Mouse (Mus musculus): Measurements from ENCODE around the gene D8Ertd738e. TPM values are rescaled to one million over a fixed set of nuclear protein-coding genes. Genes with fewer than 3 reads are reported as not detected.

D8Ertd738e gene
- polyA plus RNA-seq, 1 experiment = 226 TPM

DNA sequence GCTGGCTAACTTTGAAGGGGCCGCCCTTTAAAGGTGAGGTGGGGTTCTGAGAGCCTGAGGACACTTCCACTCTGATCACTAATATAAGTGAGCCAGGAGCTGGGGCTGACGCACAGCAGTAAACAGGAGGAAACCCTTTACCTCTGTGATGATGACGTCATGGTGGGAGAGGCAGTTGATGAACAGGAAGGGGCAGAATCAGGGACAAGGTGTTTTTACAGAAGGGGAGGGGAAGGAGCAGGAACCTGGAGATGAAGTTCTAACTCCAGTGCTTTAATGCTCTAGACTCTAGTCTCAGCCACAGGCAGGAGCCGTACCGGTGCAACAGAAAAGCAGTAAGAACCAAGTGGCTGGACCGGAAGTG, 6.9 kb upstream of the D8Ertd738e start:
- peaks cover 8% of the 10 kb centered on the region for H3K4me1 ChIP-seq (ENCODE audit: control insufficient read depth, insufficient read depth, low read length)
- DNase-seq = peak in 1 of 2 experiments; percentile 57
- H3K27ac ChIP-seq (ENCODE audit: insufficient read depth, low read length) = peak overlapping the region; percentile 80
- TF ChIP-seq CTCF (IDR thresholded peaks at IDR 0.05; ENCODE audit: borderline replicate concordance, insufficient read depth, low read depth, low read length) (no peak), POLR2A (IDR thresholded peaks at IDR 0.05; ENCODE audit: borderline replicate concordance, insufficient read depth, low read length) (no peak)
- H3K27me3 ChIP-seq (ENCODE audit: control insufficient read depth, insufficient read depth, low read length) = no peaks in the 10 kb centered on the region
- 16% methylated on average over 6 of the region's 6 CpGs for WGBS
- peak overlapping the region; percentile 65 for H3K4me3 ChIP-seq (replicated peaks; ENCODE audit: insufficient read depth, low read depth, low read length)

GRCm38 (mm10) chr8:84255858-84256257, 6.3 kb upstream of the D8Ertd738e start:
- TF ChIP-seq POLR2A (IDR thresholded peaks at IDR 0.05; ENCODE audit: borderline replicate concordance, insufficient read depth, low read length) (no peak), CTCF (IDR thresholded peaks at IDR 0.05; ENCODE audit: borderline replicate concordance, insufficient read depth, low read depth, low read length) (no peak)
- Histone ChIP-seq H3K4me1 (ENCODE audit: control insufficient read depth, insufficient read depth, low read length) (peaks cover 8% of the 10 kb centered on the region), H3K27ac (ENCODE audit: insufficient read depth, low read length) (peak overlapping the region; percentile 80), H3K4me3 (replicated peaks; ENCODE audit: insufficient read depth, low read depth, low read length) (peak overlapping the region; percentile 65), H3K27me3 (ENCODE audit: control insufficient read depth, insufficient read depth, low read length) (no peaks in the 10 kb centered on the region)
- DNase-seq = no peak
- 78% methylated on average over 3 of the region's 3 CpGs for WGBS

DNA sequence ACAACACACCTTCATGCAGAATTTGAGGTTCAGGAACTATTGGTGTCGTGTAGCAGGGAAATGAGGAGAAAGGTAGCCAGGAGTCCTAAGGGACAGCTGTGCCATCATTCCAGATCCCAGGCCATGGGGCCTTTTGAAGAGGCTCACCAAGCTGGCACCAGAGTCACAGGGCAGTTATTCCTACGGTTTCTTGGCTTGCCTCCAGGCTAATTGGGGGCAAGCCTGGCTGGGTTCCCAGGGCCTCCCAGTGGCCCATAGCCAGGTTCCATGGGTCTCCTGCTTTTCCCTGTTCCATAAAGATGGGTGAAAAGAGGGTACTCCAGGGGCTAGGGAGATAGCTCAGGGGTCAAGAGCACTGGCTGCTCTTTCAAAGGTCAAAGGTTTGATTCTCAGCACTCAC, 7.7 kb downstream of the D8Ertd738e start:
- 2% methylated on average over 2 of the region's 2 CpGs for WGBS
- no peak for DNase-seq
- Histone ChIP-seq H3K27me3 (ENCODE audit: control insufficient read depth, insufficient read depth, low read length) (no peaks in the 10 kb centered on the region), H3K4me3 (replicated peaks; ENCODE audit: insufficient read depth, low read depth, low read length) (no peak overlapping the region), H3K27ac (ENCODE audit: insufficient read depth, low read length) (no peak overlapping the region), H3K4me1 (ENCODE audit: control insufficient read depth, insufficient read depth, low read length) (peaks cover 4% of the 10 kb centered on the region)
- no peak for TF ChIP-seq CTCF (IDR thresholded peaks at IDR 0.05; ENCODE audit: borderline replicate concordance, insufficient read depth, low read depth, low read length)

- Histone ChIP-seq H3K4me1 (ENCODE audit: control insufficient read depth, insufficient read depth, low read length) (peaks cover 4% of the 10 kb centered on the region), H3K4me3 (replicated peaks; ENCODE audit: insufficient read depth, low read depth, low read length) (no peak overlapping the region), H3K27ac (ENCODE audit: insufficient read depth, low read length) (no peak overlapping the region), H3K27me3 (ENCODE audit: control insufficient read depth, insufficient read depth, low read length) (no peaks in the 10 kb centered on the region)
- TF ChIP-seq POLR2A (IDR thresholded peaks at IDR 0.05; ENCODE audit: borderline replicate concordance, insufficient read depth, low read length) = no peak
- no peak for TF ChIP-seq CTCF (IDR thresholded peaks at IDR 0.05; ENCODE audit: borderline replicate concordance, insufficient read depth, low read depth, low read length)
- WGBS = 51% methylated on average over 6 of the region's 6 CpGs
- no peak for DNase-seq
Observed at GRCm38 (mm10) chr8:84241167-84241566, 8.4 kb downstream of the D8Ertd738e start.

GRCm38 (mm10) chr8:84237542-84238229, 11.8 kb downstream of the D8Ertd738e start:
- TF ChIP-seq CTCF (IDR thresholded peaks at IDR 0.05; ENCODE audit: borderline replicate concordance, insufficient read depth, low read depth, low read length) = no peak
- no peak for TF ChIP-seq POLR2A (IDR thresholded peaks at IDR 0.05; ENCODE audit: borderline replicate concordance, insufficient read depth, low read length)
- peaks cover 10% of the 10 kb centered on the region for H3K4me1 ChIP-seq (ENCODE audit: control insufficient read depth, insufficient read depth, low read length)
- H3K27ac ChIP-seq (ENCODE audit: insufficient read depth, low read length) = 0 out of 2 replicates have a peak overlapping the region, but pooled peaks have one; percentile 29
- peak overlapping the region; percentile 91 for H3K4me3 ChIP-seq (replicated peaks; ENCODE audit: insufficient read depth, low read depth, low read length)
- no peaks in the 10 kb centered on the region for H3K27me3 ChIP-seq (ENCODE audit: control insufficient read depth, insufficient read depth, low read length)
- DNase-seq = no peak
- 17% methylated on average over 19 of the region's 19 CpGs for WGBS

DNA sequence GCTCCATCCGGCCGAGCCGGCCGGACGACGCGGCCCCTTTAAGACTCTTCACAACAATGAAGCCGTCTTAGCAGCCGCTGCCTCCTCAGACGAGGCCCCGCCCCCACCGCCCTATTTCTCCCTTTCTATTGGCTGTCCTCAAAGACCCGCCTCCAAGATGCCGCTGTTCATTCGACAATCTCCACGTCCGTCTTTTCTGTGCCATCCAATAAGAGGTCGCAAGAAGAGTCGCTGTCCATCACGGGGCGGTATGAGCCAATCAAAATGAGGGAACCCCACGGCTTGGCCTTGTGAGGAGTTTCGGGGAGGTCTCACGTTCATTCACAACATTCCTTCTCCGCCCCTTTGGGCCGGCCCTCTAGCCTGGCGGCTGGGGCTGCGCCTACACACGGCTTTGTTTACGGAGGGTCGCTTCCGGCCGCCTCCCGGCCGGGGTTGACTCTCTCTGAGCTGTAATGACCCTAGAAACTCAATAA, 12.5 kb downstream of the D8Ertd738e start, which contains the start of gene Zswim4:
Zswim4 (minus strand) TSS at position 58 of the 476 bp plus-strand sequence.
- TF ChIP-seq POLR2A (IDR thresholded peaks at IDR 0.05; ENCODE audit: borderline replicate concordance, insufficient read depth, low read length) (no peak; the same call in 1 of the 2 replicates), CTCF (IDR thresholded peaks at IDR 0.05; ENCODE audit: borderline replicate concordance, insufficient read depth, low read depth, low read length) (no peak)
- under 1% methylated on average over 35 of the region's 35 CpGs for WGBS
- Histone ChIP-seq H3K4me3 (replicated peaks; ENCODE audit: insufficient read depth, low read depth, low read length) (peak within 1 kb of the TSS; percentile 96), H3K27me3 (ENCODE audit: control insufficient read depth, insufficient read depth, low read length) (no peaks in the 10 kb centered on the region), H3K4me1 (ENCODE audit: control insufficient read depth, insufficient read depth, low read length) (peaks cover 10% of the 10 kb centered on the region), H3K27ac (ENCODE audit: insufficient read depth, low read length) (0 out of 2 replicates have a peak within 1 kb of the TSS, but pooled peaks have one; percentile 29)
- peak; percentile 99 to 100 for DNase-seq

DNA sequence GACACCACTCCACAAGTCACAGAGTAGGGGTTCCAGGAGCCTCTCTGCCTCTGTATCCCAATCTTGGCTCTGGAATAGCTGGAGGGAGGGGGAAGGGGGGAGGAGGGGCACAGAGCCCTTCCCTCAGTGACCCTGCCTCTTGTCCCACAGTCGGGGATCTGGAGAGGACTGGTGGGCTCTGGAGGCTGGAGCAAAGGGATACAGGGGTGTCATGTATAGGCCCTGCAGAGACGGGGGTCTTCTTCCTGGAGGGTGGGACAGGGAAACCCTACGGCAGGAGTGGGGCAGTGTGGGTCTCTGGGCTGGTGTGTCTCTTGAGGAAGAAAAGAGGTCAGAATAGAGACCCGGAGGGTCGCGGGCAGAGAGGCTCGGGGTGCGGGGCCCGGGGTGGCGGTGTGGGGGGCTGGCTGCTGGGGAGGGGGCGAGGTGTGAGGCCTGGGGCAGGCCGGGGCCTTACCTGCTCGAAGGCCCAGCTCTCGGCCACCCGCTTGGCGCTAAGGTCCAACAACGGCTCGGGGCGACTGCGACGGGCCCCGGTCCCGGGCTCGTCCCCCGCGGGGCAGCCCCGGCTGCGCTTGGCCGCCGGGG, 13.0 kb downstream of the D8Ertd738e start:
- 2% methylated on average over 28 of the region's 30 CpGs for WGBS
- Histone ChIP-seq H3K27me3 (ENCODE audit: control insufficient read depth, insufficient read depth, low read length) (no peaks in the 10 kb centered on the region), H3K4me3 (replicated peaks; ENCODE audit: insufficient read depth, low read depth, low read length) (peak overlapping the region; percentile 96), H3K27ac (ENCODE audit: insufficient read depth, low read length) (no peak overlapping the region), H3K4me1 (ENCODE audit: control insufficient read depth, insufficient read depth, low read length) (peaks cover 7% of the 10 kb centered on the region)
- peak in 1 of 2 experiments; percentile 30 for DNase-seq
- TF ChIP-seq CTCF (IDR thresholded peaks at IDR 0.05; ENCODE audit: borderline replicate concordance, insufficient read depth, low read depth, low read length) (no peak), POLR2A (IDR thresholded peaks at IDR 0.05; ENCODE audit: borderline replicate concordance, insufficient read depth, low read length) (no peak)

Measured in cerebellum, adult 2 months (tissue).